Mouse (Mus musculus) heart, adult 2 months (tissue): ENCODE measurements at regions not wholly inside any gene's neighbourhood (a gene's known extent, or its start where the extent isn't known, plus 50 kb on each side); places are given as distances from the start of the nearest gene placed in this dataset.
A peak's percentile ranks its signal among the peaks of the same experiment; 100 is the strongest.
"Not testable (repeated sequence)": the region's sequence is repeated elsewhere in the genome, so short reads cannot be mapped to it uniquely, and the experiment has no call there.

Experiments used
- DNase-seq, 2 experiments: peaks; one replicate each; pipeline ENCODE4 v3.0.0; 2021
- H3K27ac ChIP-seq: fragments of 200-600 bp; 2 replicates; pipeline ENCODE4 v1.8.1; 2022
- H3K27me3 ChIP-seq: fragments of 200-500 bp; 2 replicates; pipeline ENCODE4 v1.6.1; 2012; ENCODE audit warnings: mild to moderate bottlenecking, low read length, inconsistent platforms, mixed read lengths; ENCODE audit not compliant: control insufficient read depth, insufficient read depth
- H3K36me3 ChIP-seq: fragments of 200-500 bp; 2 replicates; pipeline ENCODE4 v1.6.1; 2012; ENCODE audit warnings: low read length, inconsistent platforms; ENCODE audit not compliant: control insufficient read depth, insufficient read depth
- H3K4me1 ChIP-seq: fragments of 200-500 bp; 2 replicates; pipeline ENCODE4 v1.6.1; 2011; ENCODE audit warnings: low read length; ENCODE audit not compliant: control insufficient read depth, insufficient read depth
- H3K4me3 ChIP-seq: fragments of 200-600 bp; 2 replicates; pipeline ENCODE4 v1.8.1; 2022
- H3K79me2 ChIP-seq: fragments of 200-500 bp; replicated peaks from 2 replicates; pipeline ENCODE4 v1.6.1; 2012; ENCODE audit warnings: mild to moderate bottlenecking, inconsistent platforms, low read length, moderate library complexity, mixed read lengths; ENCODE audit not compliant: control insufficient read depth, insufficient read depth
- H3K9ac ChIP-seq: fragments of 200-500 bp; 2 replicates; pipeline ENCODE4 v1.6.1; 2012; ENCODE audit warnings: low read depth, mild to moderate bottlenecking, control low read depth, inconsistent platforms, low read length, mixed read lengths
- CTCF ChIP-seq: fragments of 200-600 bp; IDR thresholded peaks from 2 replicates; pipeline ENCODE4 v1.8.1; 2022; ENCODE audit warnings: antibody characterized with exemption, mild to moderate bottlenecking, moderate library complexity
- EP300 ChIP-seq: fragments of 200-500 bp; IDR thresholded peaks from 2 replicates; pipeline ENCODE4 v1.6.1; 2011; ENCODE audit warnings: low read depth, low read length, control low read depth; ENCODE audit not compliant: insufficient read depth
- POLR2A ChIP-seq: fragments of 200-500 bp; IDR thresholded peaks from 2 replicates; pipeline ENCODE4 v1.6.1; 2011; ENCODE audit warnings: mild to moderate bottlenecking, low read depth, low read length, control low read depth; ENCODE audit not compliant: insufficient read depth
- WGBS: fragments of 180-500 bp; shearing (Covaris S2); methylation state at CpG from one replicate; pipeline ENCODE4 v1.1.7; 2018; 5-methylcytosine and 5-hydroxymethylcytosine counted together
- intact Hi-C: fragments of 180-260 bp; cut with DNase I; formaldehyde crosslinking; loops from one replicate; pipeline ENCODE4 v1.15.1; 2025

DNA sequence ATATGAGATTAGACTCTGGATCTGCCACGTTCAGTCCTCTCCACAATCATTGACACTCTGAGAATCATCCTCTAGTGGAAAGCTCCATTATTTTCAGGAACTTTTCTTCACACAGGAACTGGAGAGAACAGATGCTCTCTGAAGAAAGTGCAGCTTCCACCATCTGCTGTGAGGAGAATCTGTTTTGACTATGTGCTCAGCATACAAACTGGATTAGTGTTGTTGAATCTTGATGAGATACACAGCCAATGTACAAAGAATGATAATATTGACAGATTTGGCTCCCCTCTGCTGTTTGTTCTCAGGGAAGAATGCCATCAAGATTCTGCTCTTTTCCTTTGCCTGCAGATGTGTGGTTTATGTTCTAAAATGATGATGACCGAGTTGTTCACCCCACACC, 172.3 kb upstream of the Ghr start:
- 71% methylated on average over 2 of the region's 2 CpGs for WGBS

DNA sequence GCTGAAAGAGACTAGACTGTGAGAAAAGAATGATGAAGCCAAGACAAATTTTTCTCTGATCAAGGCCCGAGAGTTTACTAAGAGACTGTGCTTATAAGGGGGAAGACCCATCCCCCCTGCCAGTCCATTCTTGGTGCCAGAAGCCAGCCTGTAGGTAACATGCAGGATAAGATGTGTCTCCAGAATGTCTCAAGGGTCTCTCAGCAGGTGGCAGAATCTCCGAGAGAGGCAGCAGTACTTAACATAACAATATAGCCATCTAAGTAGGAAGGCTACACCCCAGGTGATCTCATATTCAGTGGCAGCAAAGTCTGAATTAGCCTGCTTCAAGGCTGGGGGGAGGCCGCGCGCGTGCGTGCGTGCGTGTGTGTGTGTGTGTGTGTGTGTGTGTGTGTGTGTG, 164.8 kb upstream of the Ghr start:
- 88% methylated on average over 9 of the region's 9 CpGs for WGBS
- H3K9ac ChIP-seq, H3K27ac ChIP-seq, DNase-seq, H3K27me3 ChIP-seq, H3K4me3 ChIP-seq, H3K36me3 ChIP-seq, H3K4me1 ChIP-seq, intact Hi-C loops, H3K79me2 ChIP-seq: not testable (repeated sequence)

More for the DNA sequence above, 172.3 kb upstream of the Ghr start:
- TF ChIP-seq CTCF: no peak
- TF ChIP-seq POLR2A: no peak
- TF ChIP-seq EP300: no peak
- H3K27me3 ChIP-seq: no peaks in the 10 kb centered on the region
- H3K27ac ChIP-seq: no peak overlapping the region
- H3K36me3 ChIP-seq: no peaks in the 10 kb centered on the region
- H3K4me3 ChIP-seq: no peak overlapping the region
- no peaks in the 10 kb centered on the region for H3K79me2 ChIP-seq
- intact Hi-C loops: no loop called here
- DNase-seq: no peak
- H3K9ac ChIP-seq: no peak overlapping the region
- no peaks in the 10 kb centered on the region; the same call in 1 of the 2 replicates for H3K4me1 ChIP-seq

DNA sequence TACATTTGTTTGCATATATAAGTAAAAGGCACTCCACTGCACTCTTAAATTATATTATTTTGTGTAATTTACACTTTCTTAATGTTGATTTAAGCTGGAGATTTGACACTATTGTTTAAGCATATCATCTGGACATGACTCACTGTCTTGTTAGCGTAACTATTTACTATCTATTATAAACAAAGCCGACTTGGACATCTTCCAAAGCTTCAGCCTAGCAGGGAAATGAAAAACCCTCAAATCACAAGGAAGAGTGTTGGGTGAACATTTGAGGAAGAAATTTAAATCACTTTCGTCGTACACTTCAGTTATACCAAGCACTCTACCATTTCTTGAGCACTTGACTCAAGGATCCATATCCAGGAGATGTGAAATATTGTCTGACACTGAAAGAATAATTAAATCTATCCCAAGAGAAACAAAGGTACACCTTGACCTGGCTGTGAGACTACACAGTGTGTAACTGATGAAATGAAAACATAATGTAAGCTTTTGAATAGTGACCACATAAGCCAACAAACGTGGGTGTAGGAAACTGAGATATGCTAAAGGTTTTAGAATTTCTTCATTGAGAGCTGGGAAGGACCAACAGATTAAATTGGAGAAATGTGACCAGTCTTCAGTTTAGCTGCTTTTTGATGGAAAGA, 160.0 kb upstream of the Ghr start:
- TF ChIP-seq EP300: no peak
- no peak for TF ChIP-seq POLR2A
- TF ChIP-seq CTCF: no peak
- Histone ChIP-seq H3K27ac (no peak overlapping the region), H3K79me2 (no peaks in the 10 kb centered on the region), H3K4me3 (no peak overlapping the region), H3K27me3 (no peaks in the 10 kb centered on the region), H3K9ac (no peak overlapping the region), H3K36me3 (no peaks in the 10 kb centered on the region), H3K4me1 (no peaks in the 10 kb centered on the region)
- WGBS: 40% methylated on average over 5 of the region's 5 CpGs
- intact Hi-C loops: no loop called here
- no peak for DNase-seq

DNA sequence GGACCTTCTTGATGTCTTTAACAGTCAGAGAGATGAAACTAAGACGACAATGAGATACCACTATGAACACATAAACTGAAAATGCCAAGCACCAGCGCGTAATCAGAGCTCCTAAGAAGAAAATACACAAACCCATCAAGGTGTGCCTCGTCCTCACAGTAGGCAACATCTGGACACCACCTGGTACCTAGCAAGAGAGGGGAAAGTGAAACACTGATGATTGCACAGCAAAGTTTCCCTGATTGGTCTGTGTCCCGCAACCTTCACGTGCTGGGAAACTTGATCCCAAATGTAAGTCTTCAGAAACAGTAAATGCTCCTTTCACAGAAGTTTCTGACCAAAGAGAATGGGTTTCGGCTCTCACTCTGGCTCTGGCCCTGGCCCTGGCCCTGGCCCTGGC, 158.9 kb upstream of the Ghr start:
- no peaks in the 10 kb centered on the region for H3K27me3 ChIP-seq
- no peak for TF ChIP-seq POLR2A
- TF ChIP-seq EP300: no peak
- no peak for TF ChIP-seq CTCF
- H3K4me1 ChIP-seq: no peaks in the 10 kb centered on the region
- no peaks in the 10 kb centered on the region for H3K36me3 ChIP-seq
- H3K27ac ChIP-seq: no peak overlapping the region
- no peak overlapping the region for H3K4me3 ChIP-seq
- no peak for DNase-seq
- H3K79me2 ChIP-seq: no peaks in the 10 kb centered on the region
- WGBS: 95% methylated on average over 7 of the region's 7 CpGs
- H3K9ac ChIP-seq: no peak overlapping the region
- intact Hi-C loops: no loop called here

DNA sequence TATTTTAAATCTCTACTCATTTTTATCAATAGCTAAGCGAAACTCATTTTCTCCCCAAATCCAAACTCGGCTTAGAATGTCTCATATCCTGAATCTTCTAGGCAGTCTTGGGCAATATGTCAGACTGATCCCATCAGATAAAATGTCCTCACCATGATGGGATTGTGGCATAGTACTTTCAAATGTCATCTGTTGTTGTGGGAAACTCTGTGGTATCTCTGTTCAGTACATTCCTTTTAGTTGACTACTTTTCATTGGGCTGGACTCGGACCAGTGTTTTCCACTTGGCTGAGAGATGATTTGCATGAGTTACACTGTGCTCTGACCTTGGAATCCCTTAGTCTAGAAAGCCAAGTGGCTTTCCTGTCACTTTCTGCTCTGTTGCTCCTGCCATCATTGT, 141.9 kb upstream of the Ghr start:
- Histone ChIP-seq H3K27ac (no peak overlapping the region), H3K9ac (no peak overlapping the region), H3K79me2 (no peaks in the 10 kb centered on the region), H3K27me3 (no peaks in the 10 kb centered on the region), H3K36me3 (no peaks in the 10 kb centered on the region), H3K4me3 (no peak overlapping the region), H3K4me1 (no peaks in the 10 kb centered on the region)
- TF ChIP-seq POLR2A: no peak
- TF ChIP-seq EP300: no peak
- no peak for TF ChIP-seq CTCF
- WGBS: 59% methylated on average over 3 of the region's 3 CpGs
- DNase-seq: peak; percentile 22 to 65
- intact Hi-C loops: no loop called here

DNA sequence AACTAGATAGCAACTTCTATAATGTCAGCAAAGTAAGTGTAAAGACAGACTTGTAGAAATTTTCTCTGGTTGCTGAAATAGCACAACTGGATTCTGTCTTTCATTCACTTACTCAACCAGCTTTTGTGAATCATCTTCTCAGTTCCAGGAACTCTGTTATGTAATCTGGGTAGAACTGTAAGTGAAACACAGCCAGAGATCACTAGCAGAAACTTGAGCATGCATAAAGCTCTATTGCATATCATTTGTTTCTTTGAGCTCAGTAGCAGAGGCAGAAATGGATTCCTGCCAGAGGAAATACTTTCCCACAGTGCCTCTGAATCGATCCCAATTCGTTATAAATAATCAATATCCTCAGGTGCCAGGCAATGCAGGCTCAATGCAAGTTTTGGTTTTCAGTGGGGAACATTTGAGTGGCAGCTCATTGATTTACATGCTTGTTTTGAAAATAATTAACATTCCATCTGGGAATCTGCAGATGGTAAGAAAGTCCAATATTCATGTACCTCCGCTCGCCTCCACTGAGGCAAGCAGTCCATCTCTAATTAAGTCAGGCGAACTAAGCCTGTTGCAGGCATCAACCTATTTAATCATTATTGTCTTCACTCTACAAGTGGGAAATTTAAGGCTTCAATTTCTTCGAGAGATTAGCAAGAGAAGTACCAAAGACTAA, 137.5 kb upstream of the Ghr start:
- H3K79me2 ChIP-seq: no peaks in the 10 kb centered on the region
- no peak overlapping the region for H3K4me3 ChIP-seq
- DNase-seq: no peak
- H3K4me1 ChIP-seq: no peaks in the 10 kb centered on the region
- 79% methylated on average over 6 of the region's 6 CpGs for WGBS
- TF ChIP-seq CTCF: no peak
- TF ChIP-seq EP300: no peak
- TF ChIP-seq POLR2A: no peak
- no peaks in the 10 kb centered on the region for H3K27me3 ChIP-seq
- H3K9ac ChIP-seq: no peak overlapping the region
- intact Hi-C loops: no loop called here
- no peak overlapping the region for H3K27ac ChIP-seq
- no peaks in the 10 kb centered on the region for H3K36me3 ChIP-seq
